Mouse (Mus musculus): Measurements from ENCODE around the gene Morf4l1. TPM values are rescaled to one million over a fixed set of nuclear protein-coding genes. Genes with fewer than 3 reads are reported as not detected.
"Not testable (repeated sequence)": the region's sequence is repeated elsewhere in the genome, so short reads cannot be mapped to it uniquely, and the experiment has no call there.

Gene Morf4l1
- total RNA-seq, 2 experiments from 2014 or later = 459 to 474 TPM

DNA sequence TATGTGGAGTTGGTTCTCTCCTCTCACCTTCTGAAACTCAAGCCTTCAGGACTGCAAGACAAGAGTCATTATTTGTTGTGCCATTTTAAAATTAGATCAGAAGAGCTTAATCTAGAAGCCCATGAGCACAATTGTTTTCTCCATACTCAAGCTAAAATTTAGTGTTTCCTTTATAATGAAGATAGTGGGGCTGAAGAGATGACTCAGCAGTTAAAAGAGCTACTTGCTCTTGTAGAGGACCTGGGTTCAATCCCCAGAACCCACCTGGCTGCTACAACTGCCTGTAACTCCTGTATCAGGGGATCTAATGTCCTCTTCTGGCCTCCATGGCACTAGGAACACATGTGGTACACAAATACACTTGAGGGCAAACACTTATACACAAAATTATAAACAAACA, 2.7 kb upstream of the Morf4l1 start:
- DNase-seq (ENCODE audit: low spot score in 2 of 2) = no peak

DNA sequence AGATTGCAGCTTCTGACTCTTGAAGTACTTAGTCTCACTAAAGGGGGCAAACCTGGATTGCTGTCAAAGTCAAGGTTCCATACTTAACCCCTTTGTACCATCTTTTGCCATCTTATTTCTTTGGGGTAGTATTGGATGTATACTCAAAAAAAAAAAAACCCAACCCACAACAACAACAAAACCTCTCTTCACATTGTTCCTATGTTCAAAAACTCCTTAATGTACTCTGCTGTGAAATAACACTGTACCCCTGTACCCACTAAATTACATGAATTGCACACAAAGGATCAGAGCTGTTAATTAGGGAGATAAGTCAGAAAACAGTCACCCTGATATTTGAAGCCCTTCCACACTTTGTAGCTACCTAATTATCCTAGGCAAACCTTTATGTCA, 730 bp upstream of the Morf4l1 start:
- DNase-seq (ENCODE audit: low spot score in 2 of 2) = no peak

DNA sequence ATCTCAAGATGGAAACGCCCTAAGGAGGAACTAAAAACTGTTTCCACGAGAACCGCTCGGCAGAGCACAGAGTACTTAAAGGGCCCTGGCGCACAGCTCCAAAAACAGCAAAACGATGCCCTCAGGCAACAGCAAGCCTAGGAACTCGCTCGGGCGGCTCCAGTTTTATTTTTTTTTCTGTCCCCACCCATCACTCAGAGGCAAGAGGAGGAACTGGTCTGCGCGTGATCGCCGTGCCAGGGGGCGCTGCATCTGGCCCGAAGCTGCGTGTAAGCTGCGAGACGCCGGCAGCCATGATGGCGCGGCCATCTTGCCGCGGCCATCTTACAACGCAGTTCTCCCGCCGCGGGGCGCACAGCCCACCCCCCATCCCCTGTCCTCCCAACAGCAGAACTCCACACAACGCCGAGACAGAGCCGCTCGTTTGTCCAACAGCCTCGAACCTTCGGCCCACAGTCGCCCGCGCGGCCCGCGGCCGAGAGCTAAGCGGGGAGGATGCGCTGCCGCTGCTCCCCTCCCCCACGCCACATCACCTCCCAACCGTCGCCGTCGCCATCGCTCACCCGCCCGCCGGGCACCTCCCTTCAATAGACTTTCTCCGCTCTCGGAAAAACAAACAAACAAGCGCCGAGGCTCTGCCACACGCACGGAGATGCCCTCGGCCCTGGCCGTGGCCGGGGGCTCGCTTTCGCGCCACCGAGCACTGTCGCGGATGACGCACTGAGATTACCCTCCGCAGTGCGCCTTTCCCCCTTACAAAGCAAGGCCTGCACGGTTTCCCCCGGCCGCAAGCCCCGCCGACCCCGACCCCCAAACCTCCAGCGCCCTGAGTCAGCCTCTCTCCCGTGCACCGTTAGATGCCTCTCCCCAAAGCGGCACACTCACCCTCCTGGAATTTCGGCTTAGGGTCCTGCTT, 665 bp downstream of the Morf4l1 start:
- peak; percentile 89 to 92 for DNase-seq (ENCODE audit: low spot score in 2 of 2)

DNA sequence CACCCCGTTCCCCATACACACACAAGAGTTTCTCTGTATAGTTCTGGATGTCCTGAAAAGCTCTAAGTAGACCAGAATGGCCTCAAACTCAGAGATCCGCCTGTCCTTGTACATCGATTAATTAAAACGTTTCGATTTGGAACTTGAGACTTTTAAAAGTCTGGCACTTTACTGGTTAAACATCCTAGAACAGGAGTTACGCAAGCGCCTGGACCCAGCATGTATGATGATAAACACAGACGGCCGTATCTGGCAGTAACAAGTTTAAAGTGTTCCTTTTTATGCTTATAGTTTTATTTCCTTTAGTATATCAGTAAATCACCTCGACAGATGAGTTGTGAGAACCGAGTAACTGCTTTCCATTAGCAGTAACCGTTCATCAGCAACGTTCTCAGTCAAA, 1.4 kb downstream of the Morf4l1 start:
- DNase-seq (ENCODE audit: low spot score in 2 of 2) = no peak

DNA sequence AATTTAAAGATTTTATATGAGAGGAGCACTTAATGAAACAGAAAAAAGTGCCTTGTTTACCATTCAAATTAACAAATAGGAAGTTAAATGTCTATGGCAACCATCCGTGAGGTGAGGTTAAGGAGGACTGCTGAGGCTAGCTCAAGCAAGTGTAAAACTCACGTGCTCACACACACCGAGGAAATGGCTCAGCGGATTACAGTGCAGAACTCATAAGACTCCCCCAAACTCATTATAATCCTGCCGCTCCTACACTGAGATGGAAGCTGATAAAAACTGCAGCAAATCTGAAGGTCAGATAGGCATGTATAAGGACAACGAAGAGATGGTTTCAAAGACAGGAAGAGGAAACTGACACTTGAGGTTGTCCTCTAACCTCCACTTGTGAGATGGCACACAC, 5.2 kb downstream of the Morf4l1 start:
- DNase-seq (ENCODE audit: low spot score in 2 of 2) = no peak

DNA sequence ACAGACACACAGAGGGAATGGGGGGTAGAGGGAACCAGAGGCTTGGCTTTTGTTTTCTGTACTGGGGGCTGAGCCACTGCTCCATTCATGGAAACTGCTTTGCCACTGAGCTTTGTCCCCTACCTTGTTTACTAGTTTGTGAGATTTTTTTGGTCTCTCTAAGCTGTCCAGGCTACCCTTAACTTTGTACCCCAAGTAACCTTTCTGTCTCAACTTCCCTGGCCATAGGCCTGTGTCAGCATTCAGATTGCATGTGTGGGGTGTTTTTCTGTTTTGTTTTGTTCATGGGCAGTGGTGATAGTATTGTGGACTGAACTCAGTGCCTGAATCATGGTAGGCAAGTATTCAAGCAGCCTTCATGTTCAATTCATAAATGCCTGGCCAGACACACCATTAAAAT, 6.3 kb downstream of the Morf4l1 start:
- DNase-seq (ENCODE audit: low spot score in 2 of 2) = no peak

DNA sequence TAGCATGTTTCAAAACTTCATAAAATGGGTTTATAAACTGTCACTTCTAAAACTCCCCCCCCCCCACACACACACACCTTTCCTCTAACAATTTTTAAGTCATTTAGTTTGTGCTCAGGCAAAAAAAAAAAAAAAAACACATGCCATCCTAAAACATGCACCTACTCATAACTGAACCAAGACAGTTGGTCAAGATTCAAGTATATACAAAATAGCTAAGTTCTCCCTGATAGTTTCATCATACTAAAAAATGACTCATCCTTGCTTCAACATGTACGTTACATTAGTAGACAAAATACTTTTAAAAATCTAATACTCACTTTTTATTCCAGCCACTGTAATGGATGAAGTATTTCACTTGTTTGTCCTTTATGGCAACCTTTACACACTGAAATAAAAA, 7.7 kb downstream of the Morf4l1 start:
- no peak for DNase-seq (ENCODE audit: low spot score in 2 of 2)

DNA sequence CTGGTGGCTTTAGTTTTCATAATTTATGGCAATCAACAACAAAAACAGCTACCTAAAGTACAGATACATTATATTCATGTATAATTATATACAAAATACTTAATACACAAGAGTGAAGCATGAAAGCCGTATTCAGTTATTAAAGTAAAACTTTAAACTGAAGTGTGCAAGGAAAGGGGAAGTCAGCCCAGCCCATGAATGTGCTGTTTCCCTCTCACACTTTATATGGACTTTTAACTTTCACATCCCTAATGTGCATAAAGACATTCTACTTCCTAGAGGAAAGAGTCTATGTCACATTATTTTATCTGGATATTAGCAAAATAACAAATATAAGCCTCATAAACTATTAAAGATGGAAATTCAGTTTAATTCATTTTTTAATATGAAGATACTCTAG, 9.1 kb downstream of the Morf4l1 start:
- no peak for DNase-seq (ENCODE audit: low spot score in 2 of 2)

- no peak for DNase-seq (ENCODE audit: low spot score in 2 of 2)
Measured at GRCm38 (mm10) chr9:90100760-90101159, 13.8 kb downstream of the Morf4l1 start.

DNA sequence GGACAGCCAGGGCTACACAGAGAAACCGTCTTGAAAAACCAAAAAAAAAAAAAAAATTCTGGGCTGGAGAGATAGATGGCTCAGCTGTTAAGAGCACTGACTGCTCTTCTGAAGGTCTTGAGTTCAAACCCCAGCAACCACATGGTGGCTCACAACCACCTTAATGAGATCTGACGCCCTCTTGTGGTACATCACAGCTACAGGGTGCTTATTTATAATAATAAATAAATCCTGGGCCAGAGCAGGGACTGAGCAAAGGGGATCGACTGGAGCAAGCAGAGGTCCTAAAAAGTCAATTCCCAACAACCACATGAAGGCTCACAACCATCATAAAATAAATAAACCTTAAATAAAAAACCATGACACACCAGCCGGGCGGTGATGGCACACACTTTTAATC, 15.6 kb downstream of the Morf4l1 start:
- no peak for DNase-seq (ENCODE audit: low spot score in 2 of 2)

DNA sequence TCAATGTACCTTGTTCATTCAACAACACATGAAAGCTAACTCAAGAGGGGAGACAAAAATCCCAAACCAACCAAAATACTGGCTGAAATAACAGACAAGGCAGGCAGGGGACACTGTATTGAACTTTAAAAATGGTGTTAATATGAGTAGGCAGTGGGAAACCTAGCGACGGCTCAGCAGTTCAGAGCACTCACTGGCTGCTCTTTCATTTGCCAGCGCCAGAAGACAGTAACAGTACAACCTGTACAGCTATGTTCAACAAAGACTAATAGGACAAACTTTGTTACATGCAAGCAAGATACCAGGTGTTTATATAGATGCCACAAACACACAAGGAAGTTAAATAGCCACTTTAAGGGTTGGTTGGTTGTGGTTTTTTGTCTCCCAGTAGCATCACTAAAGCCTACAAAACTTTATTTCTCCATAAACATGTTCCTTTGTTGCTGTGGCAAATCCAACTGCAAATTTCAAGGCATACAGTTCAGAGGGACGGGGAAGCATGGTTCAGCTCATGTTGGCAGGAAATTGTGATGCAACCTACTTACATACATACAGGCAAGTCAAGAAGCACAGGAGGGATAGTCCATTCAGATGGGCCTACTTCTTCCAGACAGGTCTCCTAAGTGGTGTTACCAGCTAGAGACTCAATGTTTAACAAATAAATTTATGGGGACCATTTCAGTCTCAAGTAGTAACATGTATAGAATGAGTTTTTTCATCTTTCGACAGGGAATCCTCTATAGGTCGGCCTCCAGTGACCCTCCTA, 25.1 kb downstream of the Morf4l1 start:
- no peak for DNase-seq (ENCODE audit: low spot score in 2 of 2)

GRCm38 (mm10) chr9:90087906-90088485, 26.6 kb downstream of the Morf4l1 start:
- no peak for DNase-seq (ENCODE audit: low spot score in 2 of 2)

DNA sequence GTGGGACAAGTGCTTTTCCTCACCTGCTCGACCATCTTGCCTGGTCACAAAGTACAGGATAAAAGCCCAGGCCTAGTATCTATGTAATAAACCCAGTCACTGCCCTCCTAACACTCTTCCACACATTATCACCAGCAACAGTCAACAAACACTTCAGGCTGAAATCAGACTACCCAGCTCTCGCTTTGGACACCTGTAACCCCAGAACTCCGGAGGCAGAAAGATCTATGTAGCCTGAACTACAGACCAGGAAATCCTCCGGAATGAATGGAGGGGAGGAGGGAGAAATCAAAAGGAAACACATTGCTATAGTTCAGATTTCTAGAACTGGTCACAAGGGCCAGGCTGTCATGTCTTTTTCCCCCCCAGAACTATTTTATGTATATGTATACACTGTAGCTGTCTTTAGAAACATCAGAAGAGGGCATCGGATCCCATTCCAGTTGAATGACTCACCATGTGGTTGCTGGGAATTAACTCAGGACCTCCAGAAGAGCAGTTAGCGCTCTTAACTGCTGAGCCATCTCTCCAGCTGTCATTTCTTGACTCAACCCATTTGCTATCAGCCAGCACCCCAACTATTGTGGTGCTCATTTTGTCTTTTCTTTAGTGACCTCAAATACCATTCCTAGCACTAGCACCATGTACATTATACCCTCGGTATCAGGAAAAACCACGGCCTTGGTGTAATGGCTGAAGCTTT, 29.7 kb downstream of the Morf4l1 start:
- DNase-seq (ENCODE audit: low spot score in 2 of 2) = no peak

DNA sequence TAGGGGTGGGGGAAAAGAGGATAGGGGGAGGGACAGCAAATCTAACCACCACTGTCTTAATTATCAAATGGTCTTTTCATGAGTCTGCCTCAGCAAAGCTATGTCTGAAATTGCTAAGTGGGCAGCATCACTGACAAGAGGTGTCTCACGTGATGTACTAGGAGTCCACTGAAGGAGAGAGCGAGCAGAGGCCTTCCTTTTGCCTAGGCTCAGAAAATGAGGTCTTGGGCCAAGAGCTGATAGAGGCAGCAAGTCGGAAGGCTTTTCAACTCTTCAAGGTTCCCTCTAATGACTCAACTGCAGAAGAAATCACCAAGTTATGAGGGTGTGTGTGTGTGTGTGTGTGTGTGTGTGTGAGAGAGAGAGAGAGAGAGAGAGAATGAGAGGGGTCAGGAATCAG, 30.4 kb downstream of the Morf4l1 start:
- DNase-seq (ENCODE audit: low spot score in 2 of 2) = no peak

GRCm38 (mm10) chr9:90082992-90083391, 31.6 kb downstream of the Morf4l1 start:
- no peak for DNase-seq (ENCODE audit: low spot score in 2 of 2)

GRCm38 (mm10) chr9:90081961-90082360, 32.6 kb downstream of the Morf4l1 start:
- not testable (repeated sequence) for DNase-seq (ENCODE audit: low spot score in 2 of 2)

DNA sequence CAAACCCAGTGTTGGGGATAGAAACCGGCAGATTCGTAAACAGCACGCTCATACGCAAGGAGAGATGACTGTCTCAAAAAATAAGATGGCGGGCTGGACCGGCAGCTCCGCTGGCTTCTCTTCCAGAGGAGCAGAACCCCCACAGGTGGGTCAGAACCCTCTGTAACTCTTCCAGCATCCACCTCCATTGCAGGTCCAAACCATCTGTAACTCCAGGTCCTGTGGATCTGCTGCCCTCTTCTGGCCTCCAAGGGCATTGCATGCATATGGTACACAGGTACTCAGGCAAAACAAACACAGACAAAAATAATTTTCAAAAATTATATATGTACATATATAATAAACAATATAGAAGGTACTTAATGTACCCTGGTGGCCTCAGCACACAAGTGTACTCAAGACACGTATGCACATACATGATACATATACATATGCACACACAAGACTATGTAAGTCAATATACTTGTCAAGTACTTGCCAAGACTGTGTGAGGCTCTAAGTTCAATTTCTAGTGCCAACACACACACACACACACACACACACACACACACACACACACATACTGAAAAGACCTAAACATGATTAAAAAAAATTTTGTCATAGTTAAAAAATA, 37.6 kb downstream of the Morf4l1 start:
- DNase-seq (ENCODE audit: low spot score in 2 of 2) = peak; percentile 63 to 64

GRCm38 (mm10) chr9:90076131-90076530, 38.4 kb downstream of the Morf4l1 start:
- DNase-seq (ENCODE audit: low spot score in 2 of 2) = no peak

DNA sequence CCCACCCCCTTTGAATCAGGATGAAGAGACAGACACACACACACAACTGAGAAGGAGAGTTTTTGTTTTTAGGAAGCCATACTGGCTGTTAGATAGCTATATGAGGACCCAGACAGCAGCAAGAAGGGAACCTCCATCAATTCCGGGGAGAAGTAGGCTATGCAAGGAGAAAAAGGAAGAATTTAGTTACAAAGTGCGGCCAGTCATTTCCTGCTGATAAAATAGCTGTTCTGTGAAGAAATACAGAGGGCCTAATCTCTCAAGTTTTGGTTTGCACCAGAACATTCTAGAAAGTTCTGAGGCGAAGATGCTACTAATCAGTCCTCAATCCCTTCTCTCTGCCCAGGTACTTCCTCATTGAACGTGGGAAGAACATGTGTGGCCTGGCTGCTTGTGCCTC, 39.2 kb downstream of the Morf4l1 start:
- DNase-seq (ENCODE audit: low spot score in 2 of 2) = no peak

GRCm38 (mm10) chr9:90070174-90070573, 44.4 kb downstream of the Morf4l1 start:
- DNase-seq (ENCODE audit: low spot score in 2 of 2) = no peak

- DNase-seq (ENCODE audit: low spot score in 2 of 2) = no peak
Measured at GRCm38 (mm10) chr9:90069485-90069884, 45.1 kb downstream of the Morf4l1 start.

Data from left cerebral cortex, adult 18-20 months (tissue).